Mouse (Mus musculus): Measurements from ENCODE around the gene Olfr1432. TPM values are rescaled to one million over a fixed set of nuclear protein-coding genes. Genes with fewer than 3 reads are reported as not detected.
"Not testable (repeated sequence)": the region's sequence is repeated elsewhere in the genome, so short reads cannot be mapped to it uniquely, and the experiment has no call there.

Olfr1432 gene
- total RNA-seq (2021) = not detected

DNA sequence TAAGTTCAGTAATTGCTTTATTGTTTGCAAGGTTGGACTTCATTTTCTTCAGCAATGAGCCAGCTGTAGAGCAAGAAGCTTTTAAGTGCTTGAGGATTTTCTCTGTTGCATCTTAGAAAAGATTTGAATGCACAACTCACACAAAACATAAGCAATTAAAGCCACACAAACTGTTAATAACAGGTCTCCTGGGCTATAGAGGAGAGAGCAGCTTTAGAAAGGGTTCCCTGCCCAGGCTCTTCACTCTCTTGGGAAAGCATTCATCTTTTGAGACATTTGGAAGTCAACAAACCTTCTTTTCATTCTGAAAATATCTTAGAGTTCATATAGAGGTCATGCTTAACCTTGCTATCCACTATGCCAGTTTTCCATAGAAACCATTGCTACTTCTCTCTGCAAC lies at the start of gene Olfr1432:
TSS of gene Olfr1432 (minus strand) at position 101 of the 400 bp plus-strand sequence.
- not testable (repeated sequence) for DNase-seq

DNA sequence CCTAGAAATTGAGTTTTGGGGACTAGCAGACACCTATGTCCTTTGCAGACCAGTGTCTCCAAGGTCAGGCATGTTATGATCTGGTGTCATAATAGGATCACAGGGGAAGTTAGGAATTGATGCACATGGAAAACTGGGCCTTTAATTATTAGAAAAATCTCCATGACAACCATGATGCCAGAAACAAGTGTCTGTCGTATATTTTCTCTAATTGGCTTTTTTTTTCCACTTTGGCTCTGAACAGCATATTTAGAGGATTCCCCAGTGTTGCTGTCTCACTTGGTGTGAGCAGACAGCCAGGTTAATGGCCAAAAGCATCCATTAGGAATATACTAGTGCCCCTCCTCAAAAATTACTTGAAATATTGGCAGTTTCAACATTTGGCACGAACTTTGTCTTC lies 47.2 kb upstream of the Olfr1432 start, which contains the start of gene Olfr1434:
TSS of gene Olfr1434 (plus strand) at position 301 of the 400 bp plus-strand sequence.
- DNase-seq = no peak

DNA sequence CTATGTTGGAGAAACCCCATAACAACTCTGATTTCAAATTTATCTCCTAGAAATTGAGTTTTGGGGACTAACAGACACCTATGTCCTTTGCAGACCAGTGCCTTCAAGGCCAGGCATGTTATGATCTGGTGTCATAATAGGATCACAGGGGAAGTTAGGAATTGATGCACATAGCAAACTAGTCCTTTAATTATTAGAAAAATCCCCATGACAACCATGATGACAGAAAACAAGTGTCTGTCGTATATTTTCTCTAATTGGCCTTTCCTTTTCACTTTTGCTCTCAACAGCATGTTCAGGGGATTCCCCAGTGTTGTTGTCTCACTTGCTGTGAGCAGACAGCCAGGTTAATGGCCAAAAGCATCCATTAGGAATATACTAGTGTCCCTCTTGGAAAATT lies 28.3 kb upstream of the Olfr1432 start, which contains the start of gene Olfr235:
TSS of gene Olfr235 (plus strand) at position 301 of the 400 bp plus-strand sequence.
- DNase-seq = no peak

DNA sequence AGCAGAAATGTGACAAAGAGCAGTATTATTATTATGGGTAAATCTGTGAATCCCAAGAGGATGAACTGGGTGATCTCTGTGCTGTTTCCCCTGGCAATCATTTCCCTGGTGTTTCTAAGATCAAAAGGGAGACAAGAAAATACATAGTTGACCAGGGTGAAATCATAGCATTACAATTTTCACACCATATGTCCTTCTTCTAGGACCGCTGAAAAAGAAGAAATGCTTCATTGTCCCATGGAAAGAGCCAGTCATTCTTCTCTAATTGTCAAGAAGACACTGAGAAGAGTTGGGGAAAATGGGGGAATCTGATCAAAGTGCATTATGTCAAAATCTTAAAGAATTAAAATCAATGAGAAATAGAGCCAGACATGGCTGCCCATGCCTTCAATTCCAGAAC lies 9.2 kb upstream of the Olfr1432 start, which contains the start of gene Olfr262:
TSS of gene Olfr262 (minus strand) at position 101 of the 400 bp plus-strand sequence.
- no peak for DNase-seq

DNA sequence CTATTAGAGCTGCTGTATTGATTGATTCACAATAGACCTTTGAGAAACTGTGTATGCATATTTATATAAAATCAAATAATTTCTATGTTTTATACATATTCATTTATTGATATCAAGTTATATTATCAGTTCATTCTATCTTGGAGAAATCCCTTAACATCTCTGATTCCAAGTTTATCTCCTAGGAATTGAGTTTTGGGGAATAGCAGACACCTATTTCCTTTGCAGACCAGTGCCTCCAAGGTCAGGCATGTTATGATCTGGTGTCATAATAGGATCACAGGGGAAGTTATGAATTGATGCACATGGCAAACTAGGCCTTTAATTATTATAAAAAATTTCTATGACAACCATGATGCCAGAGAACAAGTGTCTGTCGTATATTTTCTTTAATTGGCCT lies 32.1 kb downstream of the Olfr1432 start, which contains the start of gene Olfr1431:
TSS of gene Olfr1431 (plus strand) at position 301 of the 400 bp plus-strand sequence.
- no peak for DNase-seq

DNA sequence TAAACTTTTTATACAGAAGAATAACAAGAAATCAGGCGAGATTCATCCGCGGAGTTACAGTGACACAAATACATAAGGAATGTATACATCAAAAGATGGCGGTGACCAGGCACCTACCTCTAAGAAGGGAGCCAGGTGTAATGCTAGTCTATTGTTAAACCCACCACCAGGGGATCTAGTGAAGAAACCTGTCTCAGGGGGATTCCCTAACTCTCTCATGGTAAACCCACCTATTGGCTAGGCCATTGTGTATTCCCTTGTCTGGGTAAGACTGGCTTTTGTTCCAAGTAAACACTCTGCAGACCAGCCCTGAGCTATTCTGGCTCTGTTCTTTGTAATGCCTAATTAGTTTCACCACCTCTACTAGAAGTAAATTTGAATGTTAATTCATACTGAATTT lies 33.3 kb downstream of the Olfr1432 start:
- not testable (repeated sequence) for DNase-seq

Other genes with a start within 250 kb of the Olfr1432 start
- gene Olfr1423, start 191.3 kb downstream of the Olfr1432 start, total RNA-seq (2021) = not detected
- not detected for gene Olfr1424, start 169.9 kb downstream of the Olfr1432 start, total RNA-seq (2021)
- not detected for gene Olfr1425, start 154.9 kb downstream of the Olfr1432 start, total RNA-seq (2021)
- gene Olfr1426, start 140.6 kb downstream of the Olfr1432 start, total RNA-seq (2021) = not detected
- gene Olfr1427, start 129.3 kb downstream of the Olfr1432 start, total RNA-seq (2021) = not detected
- not detected for gene Olfr1428, start 116.7 kb downstream of the Olfr1432 start, total RNA-seq (2021)
- not detected for gene Olfr76, start 109.4 kb downstream of the Olfr1432 start, total RNA-seq (2021)
- not detected for gene Olfr1555-ps1, start 62.5 kb downstream of the Olfr1432 start, total RNA-seq (2021)
- gene Olfr1431, start 32.0 kb downstream of the Olfr1432 start, total RNA-seq (2021) = not detected
- not detected for gene Olfr262, start 9.1 kb upstream of the Olfr1432 start, total RNA-seq (2021)
- not detected for gene Olfr235, start 28.4 kb upstream of the Olfr1432 start, total RNA-seq (2021)
- not detected for gene Olfr1434, start 47.3 kb upstream of the Olfr1432 start, total RNA-seq (2021)
- gene Olfr1436, start 66.5 kb upstream of the Olfr1432 start, total RNA-seq (2021) = not detected
- gene Olfr1437, start 92.5 kb upstream of the Olfr1432 start, total RNA-seq (2021) = not detected
- gene Olfr1438-ps1, start 103.3 kb upstream of the Olfr1432 start, total RNA-seq (2021) = not detected
- gene Olfr1440, start 154.7 kb upstream of the Olfr1432 start, total RNA-seq (2021) = not detected
- gene Olfr1441, start 184.8 kb upstream of the Olfr1432 start, total RNA-seq (2021) = not detected
- gene Pfpl, start 195.3 kb upstream of the Olfr1432 start, total RNA-seq (2021) = not detected
- 1 to 10 TPM; 6.7 to 7.4 TPM for gene Mpeg1, start 228.2 kb upstream of the Olfr1432 start, total RNA-seq (2021)